Mouse (Mus musculus) liver, embryonic 15.5 days (tissue): ENCODE measurements around the gene Ypel4. TPM values are rescaled to one million over a fixed set of nuclear protein-coding genes. Genes with fewer than 3 reads are reported as not detected.

Source experiments
- ATAC-seq: fragments of 200-750 bp; cut with Nextera tagmentation; 2 replicates; pipeline ENCODE4 v1.8.0; 2017; ENCODE audit warnings: moderate number of reproducible peaks, mild to moderate bottlenecking, moderate library complexity; ENCODE audit not compliant: insufficient read depth
- H3K27ac ChIP-seq: fragments of 300-500 bp; sonication (generic); replicated peaks from 2 replicates; pipeline ENCODE4 v1.5.1; 2015; ENCODE audit warnings: mild to moderate bottlenecking, inconsistent platforms
- H3K27me3 ChIP-seq: fragments of 300-500 bp; sonication (generic); 2 replicates; pipeline ENCODE4 v1.6.1; 2015; ENCODE audit warnings: mild to moderate bottlenecking, inconsistent platforms
- H3K36me3 ChIP-seq: fragments of 300-500 bp; sonication (generic); replicated peaks from 2 replicates; pipeline ENCODE4 v1.6.1; 2015; ENCODE audit warnings: moderate library complexity, mild to moderate bottlenecking, inconsistent platforms
- H3K4me1 ChIP-seq: fragments of 300-500 bp; sonication (generic); replicated peaks from 2 replicates; pipeline ENCODE4 v1.6.1; 2015; ENCODE audit warnings: inconsistent platforms
- H3K4me2 ChIP-seq: fragments of 300-500 bp; sonication (generic); 2 replicates; pipeline ENCODE4 v1.6.1; 2015; ENCODE audit warnings: moderate library complexity, mild to moderate bottlenecking, inconsistent platforms
- H3K4me3 ChIP-seq: fragments of 300-500 bp; sonication (generic); replicated peaks from 2 replicates; pipeline ENCODE4 v1.5.1; 2015; ENCODE audit warnings: mild to moderate bottlenecking, inconsistent platforms
- H3K9ac ChIP-seq: fragments of 300-500 bp; sonication (generic); 2 replicates; pipeline ENCODE4 v1.6.1; 2015; ENCODE audit warnings: moderate library complexity, mild to moderate bottlenecking, inconsistent platforms
- H3K9me3 ChIP-seq: fragments of 300-500 bp; sonication (generic); replicated peaks from 2 replicates; pipeline ENCODE4 v1.6.1; 2016; ENCODE audit warnings: inconsistent platforms
- WGBS: fragments of 180-500 bp; shearing (Covaris S2); methylation state at CpG from one replicate; pipeline ENCODE4 v1.1.7; 2015; ENCODE audit warnings: mixed read lengths; ENCODE audit not compliant: insufficient replicate concordance; 5-methylcytosine and 5-hydroxymethylcytosine counted together
- microRNA counts: library from miRNA; unstranded; fragments of <30 nt; microRNA quantifications from one replicate; lab custom pipeline; 2016
- microRNA-seq: library from miRNA; unstranded; fragments of <30 nt; microRNA quantifications from one replicate; pipeline ENCODE4, GENCODE M21; 2016
- polyA plus RNA-seq: library from polyadenylated mRNA; unstranded; fragments of >200 nt; fragmentation: Nextera tagmentation; extraction: Ambion mirVana; gene quantifications from 2 replicates; pipeline ENCODE4 v1.2.1, GENCODE M21; 2015

The Ypel4 gene
- polyA plus RNA-seq, 1 experiment from 2014 or later, result 66.9 TPM

DNA sequence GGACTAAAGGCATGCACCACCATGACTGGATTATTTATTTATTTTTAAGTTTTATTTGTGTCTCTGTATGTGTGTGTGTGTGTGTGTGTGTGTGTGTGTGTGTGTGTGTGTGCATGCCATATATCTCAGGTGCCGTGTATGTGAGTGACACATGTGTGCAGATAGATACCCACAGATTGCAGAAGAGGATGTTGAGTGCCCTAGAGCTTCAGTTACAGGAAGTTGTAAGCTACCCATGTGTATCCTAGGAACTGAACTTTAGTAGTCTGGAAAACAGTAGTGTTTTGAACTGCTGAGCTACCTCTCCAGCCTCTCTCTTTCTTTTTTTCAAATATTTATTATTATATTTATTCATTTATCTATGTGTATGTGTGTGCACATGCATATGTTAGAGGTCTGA lies 49.5 kb downstream of the Ypel4 start:
- no peak overlapping the region for H3K4me2 ChIP-seq
- 48% methylated on average over 1 of the region's 1 CpGs for WGBS
- H3K36me3 ChIP-seq, result no peaks in the 10 kb centered on the region
- no peak overlapping the region for H3K9ac ChIP-seq
- no peak overlapping the region for H3K4me3 ChIP-seq
- no peak for ATAC-seq
- no peak overlapping the region for H3K27ac ChIP-seq
- no peaks in the 10 kb centered on the region for H3K9me3 ChIP-seq
- 0 out of 2 replicates have a peak, but pooled peaks cover 6% of the 10 kb centered on the region for H3K4me1 ChIP-seq
- H3K27me3 ChIP-seq, result peaks cover 41% of the 10 kb centered on the region

GRCm38 (mm10) chr2:84783840-84784566 lies 50.1 kb downstream of the Ypel4 start:
- H3K27ac ChIP-seq, result no peak overlapping the region
- peaks cover 39% of the 10 kb centered on the region for H3K27me3 ChIP-seq
- no peaks in the 10 kb centered on the region for H3K36me3 ChIP-seq
- no peaks in the 10 kb centered on the region for H3K9me3 ChIP-seq
- no peak overlapping the region for H3K4me3 ChIP-seq
- H3K9ac ChIP-seq, result no peak overlapping the region
- H3K4me2 ChIP-seq, result no peak overlapping the region
- H3K4me1 ChIP-seq, result 0 out of 2 replicates have a peak, but pooled peaks cover 11% of the 10 kb centered on the region
- WGBS, result 48% methylated on average over 3 of the region's 3 CpGs
- ATAC-seq, result no peak

MicroRNA genes within 50 kb of the gene (microRNA counts, 519-probe panel; counts per million panel counts)
- microRNA mmu-miR-130a (lab: Ali Mortazavi, UCI), result 5,205 counts per million, percentile 97 among the panel's probes with 10 or more counts

Small RNA genes lying within 50 kb of the gene (microRNA-seq; reads per million reads assigned to microRNA genes)
- gene Mir130a, result 23,926 reads per million, percentile 97 among the genes with 10 or more reads in this experiment

Other genes with a start within 250 kb of the Ypel4 start
- 12.4 and 13.1 TPM in 2 replicates for gene Ctnnd1, start 83.3 kb upstream of the Ypel4 start, polyA plus RNA-seq
- 0.05 TPM in 2 replicates for gene Btbd18, start 75.0 kb upstream of the Ypel4 start, polyA plus RNA-seq
- gene Selenoh, start 63.3 kb upstream of the Ypel4 start, polyA plus RNA-seq, result 71.6 and 86.7 TPM in 2 replicates
- not detected in 2 replicates for gene Gm28635, start 56.0 kb upstream of the Ypel4 start, polyA plus RNA-seq
- gene Med19, start 55.7 kb upstream of the Ypel4 start, polyA plus RNA-seq, result 18.7 and 21.1 TPM in 2 replicates
- gene Tmx2, start 54.9 kb upstream of the Ypel4 start, polyA plus RNA-seq, result 71.2 and 71.8 TPM in 2 replicates
- 17.3 and 18.4 TPM in 2 replicates for gene Zdhhc5, start 18.9 kb upstream of the Ypel4 start, polyA plus RNA-seq
- 53.9 and 59.7 TPM in 2 replicates for gene Clp1, start 6.7 kb upstream of the Ypel4 start, polyA plus RNA-seq
- 1.4 and 1.5 TPM in 2 replicates for gene Gm19426, start 9.6 kb downstream of the Ypel4 start, polyA plus RNA-seq
- gene Serping1, start 41.4 kb downstream of the Ypel4 start, polyA plus RNA-seq, result 84.2 and 102 TPM in 2 replicates
- 533 and 556 TPM in 2 replicates for gene Ube2l6, start 64.8 kb downstream of the Ypel4 start, polyA plus RNA-seq
- 0.40 and 0.56 TPM in 2 replicates for gene Smtnl1, start 88.6 kb downstream of the Ypel4 start, polyA plus RNA-seq
- 33.3 and 37.0 TPM in 2 replicates for gene Timm10, start 92.9 kb downstream of the Ypel4 start, polyA plus RNA-seq
- gene Slc43a1, start 104.8 kb downstream of the Ypel4 start, polyA plus RNA-seq, result 190 and 203 TPM in 2 replicates
- gene Rtn4rl2, start 152.7 kb downstream of the Ypel4 start, polyA plus RNA-seq, result 0.09 TPM in 2 replicates
- 113 and 114 TPM in 2 replicates for gene Slc43a3, start 202.5 kb downstream of the Ypel4 start, polyA plus RNA-seq
- gene Prg2, start 246.4 kb downstream of the Ypel4 start, polyA plus RNA-seq, result 26.7 and 68.4 TPM in 2 replicates